Mouse (Mus musculus): Measurements from ENCODE around the gene 1700018F24Rik. TPM values are rescaled to one million over a fixed set of nuclear protein-coding genes. Genes with fewer than 3 reads are reported as not detected.

1700018F24Rik gene
- not detected for polyA plus RNA-seq (2017; shearing (Covaris generic))

GRCm38 (mm10) chr5:145042690-145043089 is at the start of gene 1700018F24Rik:
1700018F24Rik (plus strand) TSS chr5:145042990.

GRCm38 (mm10) chr5:145032391-145032790 is 10.4 kb upstream of the 1700018F24Rik start, which contains the start of gene Gm4871:
Gm4871 (minus strand) TSS chr5:145032754.

GRCm38 (mm10) chr5:145083632-145084451 is 41.1 kb downstream of the 1700018F24Rik start, which contains the start of the genes Arpc1a and Kpna7:
Arpc1a (plus strand) TSS chr5:145083830.
Kpna7 (minus strand) TSS chr5:145084030.

Other genes starting within 250 kb of the 1700018F24Rik start
- 76.6 TPM for gene Smurf1, start 77.1 kb upstream of the 1700018F24Rik start, polyA plus RNA-seq (2017; shearing (Covaris generic))
- not detected for gene Gm4871, start 10.2 kb upstream of the 1700018F24Rik start, polyA plus RNA-seq (2017; shearing (Covaris generic))
- gene Arpc1a, start 40.8 kb downstream of the 1700018F24Rik start, polyA plus RNA-seq (2017; shearing (Covaris generic)): 75.5 TPM
- 0.53 TPM for gene Kpna7, start 41.0 kb downstream of the 1700018F24Rik start, polyA plus RNA-seq (2017; shearing (Covaris generic))
- gene Arpc1b, start 71.2 kb downstream of the 1700018F24Rik start, polyA plus RNA-seq (2017; shearing (Covaris generic)): 1,001 TPM
- 42.4 TPM for gene Pdap1, start 97.2 kb downstream of the 1700018F24Rik start, polyA plus RNA-seq (2017; shearing (Covaris generic))
- gene Bud31, start 97.4 kb downstream of the 1700018F24Rik start, polyA plus RNA-seq (2017; shearing (Covaris generic)): 251 TPM
- gene Ptcd1, start 124.1 kb downstream of the 1700018F24Rik start, polyA plus RNA-seq (2017; shearing (Covaris generic)): 19.8 TPM
- 42.5 TPM for gene Cpsf4, start 124.2 kb downstream of the 1700018F24Rik start, polyA plus RNA-seq (2017; shearing (Covaris generic))
- 223 TPM for gene Atp5j2, start 149.1 kb downstream of the 1700018F24Rik start, polyA plus RNA-seq (2017; shearing (Covaris generic))
- 77.2 TPM for gene Zkscan14, start 158.9 kb downstream of the 1700018F24Rik start, polyA plus RNA-seq (2017; shearing (Covaris generic))
- 4.8 TPM for gene Zkscan5, start 161.6 kb downstream of the 1700018F24Rik start, polyA plus RNA-seq (2017; shearing (Covaris generic))
- gene Zfp655, start 188.7 kb downstream of the 1700018F24Rik start, polyA plus RNA-seq (2017; shearing (Covaris generic)): 75.0 TPM
- 2.0 TPM for gene Zscan25, start 237.5 kb downstream of the 1700018F24Rik start, polyA plus RNA-seq (2017; shearing (Covaris generic))

All from naive thymus-derived CD4-positive, alpha-beta T cell, adult 5 months (primary cell).